Mouse (Mus musculus): ENCODE data around the gene Col5a1.

Gene Col5a1

GRCm38 (mm10) chr2:27886148-27886551 is at the start of gene Col5a1:
Gene Col5a1, plus strand, starts transcription at chr2:27886425.
- peak; percentile 89 for DNase-seq (ENCODE audit: low spot score)

DNA sequence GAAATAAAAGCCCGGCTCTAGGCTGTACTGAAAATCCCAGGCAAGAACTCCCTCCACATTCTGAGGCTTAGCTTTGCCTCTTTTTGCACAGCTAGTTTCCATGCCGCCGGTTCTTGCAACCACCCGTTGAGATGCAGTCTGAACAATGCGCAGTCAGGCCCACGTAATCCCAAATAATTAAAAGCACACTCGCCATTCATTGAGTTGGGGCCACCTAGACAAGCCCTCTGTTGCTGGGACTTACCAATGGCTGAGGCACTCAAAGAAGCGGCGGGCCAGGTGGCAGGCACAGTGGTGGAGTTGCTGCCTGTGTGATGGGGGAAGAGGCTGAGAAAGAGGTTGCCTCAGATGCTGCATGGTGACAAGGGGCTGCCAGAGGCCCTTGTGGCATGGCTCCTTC is 48.1 kb upstream of the Col5a1 start:
- no peak for DNase-seq (ENCODE audit: low spot score)

GRCm38 (mm10) chr2:27840890-27841289 is 45.3 kb upstream of the Col5a1 start:
- DNase-seq (ENCODE audit: low spot score): no peak

GRCm38 (mm10) chr2:27842893-27843292 is 43.3 kb upstream of the Col5a1 start:
- no peak for DNase-seq (ENCODE audit: low spot score)

- no peak for DNase-seq (ENCODE audit: low spot score)
These were observed 41.3 kb upstream of the Col5a1 start for GRCm38 (mm10) chr2:27844885-27845284.

- peak; percentile 69 for DNase-seq (ENCODE audit: low spot score)
These were observed 39.2 kb upstream of the Col5a1 start for GRCm38 (mm10) chr2:27847001-27847400.

- no peak for DNase-seq (ENCODE audit: low spot score)
These were observed 38.3 kb upstream of the Col5a1 start for GRCm38 (mm10) chr2:27847851-27848435.

DNA sequence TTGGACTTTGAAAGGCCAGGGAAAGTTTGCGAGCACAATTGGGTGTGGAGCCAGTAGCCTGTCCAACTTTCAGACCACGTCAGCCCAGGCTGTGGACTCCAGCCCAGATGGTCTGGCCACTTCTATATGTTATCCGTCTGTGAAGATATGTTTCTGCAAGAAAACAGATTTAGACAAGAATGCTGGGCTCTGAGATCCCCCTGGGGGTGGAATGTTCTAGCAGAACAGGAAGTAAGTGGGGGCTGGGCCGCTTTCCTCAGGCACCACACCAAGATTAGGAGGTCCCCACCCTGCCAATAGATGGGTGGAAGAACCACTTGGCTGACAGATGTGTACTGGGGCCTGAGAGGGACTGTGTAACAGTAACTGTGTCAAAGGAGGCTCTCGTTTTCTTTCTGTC is 37.8 kb upstream of the Col5a1 start:
- DNase-seq (ENCODE audit: low spot score): peak; percentile 57

- peak; percentile 55 for DNase-seq (ENCODE audit: low spot score)
These were observed 27.8 kb upstream of the Col5a1 start for GRCm38 (mm10) chr2:27858348-27858903.

DNA sequence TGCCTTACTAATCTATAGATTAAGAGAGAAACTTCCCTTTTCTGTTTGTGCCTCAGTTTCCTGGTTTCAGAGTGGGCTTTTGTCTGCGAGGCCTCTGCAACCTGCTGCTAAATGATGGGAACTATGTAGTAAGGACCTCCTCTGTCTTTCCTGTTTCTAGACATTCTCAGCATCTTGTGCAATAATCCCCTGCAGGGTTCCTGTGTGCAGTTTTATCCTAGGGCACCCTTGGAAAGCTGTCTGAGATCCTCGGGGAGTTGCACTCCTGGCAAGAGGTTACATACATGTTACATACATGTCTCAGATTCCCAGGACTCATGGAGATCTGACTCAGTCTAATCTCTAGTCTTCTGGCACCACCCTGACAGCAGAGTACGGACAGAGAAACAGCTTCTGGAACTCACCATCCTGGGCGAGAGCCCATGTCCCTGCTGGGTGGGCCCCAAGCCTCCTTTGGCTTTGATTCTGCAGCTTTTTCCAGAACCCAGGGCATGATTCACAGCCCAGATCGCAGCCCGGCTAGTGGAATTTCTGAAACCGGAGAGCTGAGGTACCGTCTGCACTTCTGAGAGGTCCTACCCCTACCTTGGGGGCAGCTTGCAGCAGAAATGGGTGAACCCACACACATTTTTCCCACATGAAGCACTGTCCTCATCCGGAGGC is 24.5 kb upstream of the Col5a1 start:
- DNase-seq (ENCODE audit: low spot score): no peak

DNA sequence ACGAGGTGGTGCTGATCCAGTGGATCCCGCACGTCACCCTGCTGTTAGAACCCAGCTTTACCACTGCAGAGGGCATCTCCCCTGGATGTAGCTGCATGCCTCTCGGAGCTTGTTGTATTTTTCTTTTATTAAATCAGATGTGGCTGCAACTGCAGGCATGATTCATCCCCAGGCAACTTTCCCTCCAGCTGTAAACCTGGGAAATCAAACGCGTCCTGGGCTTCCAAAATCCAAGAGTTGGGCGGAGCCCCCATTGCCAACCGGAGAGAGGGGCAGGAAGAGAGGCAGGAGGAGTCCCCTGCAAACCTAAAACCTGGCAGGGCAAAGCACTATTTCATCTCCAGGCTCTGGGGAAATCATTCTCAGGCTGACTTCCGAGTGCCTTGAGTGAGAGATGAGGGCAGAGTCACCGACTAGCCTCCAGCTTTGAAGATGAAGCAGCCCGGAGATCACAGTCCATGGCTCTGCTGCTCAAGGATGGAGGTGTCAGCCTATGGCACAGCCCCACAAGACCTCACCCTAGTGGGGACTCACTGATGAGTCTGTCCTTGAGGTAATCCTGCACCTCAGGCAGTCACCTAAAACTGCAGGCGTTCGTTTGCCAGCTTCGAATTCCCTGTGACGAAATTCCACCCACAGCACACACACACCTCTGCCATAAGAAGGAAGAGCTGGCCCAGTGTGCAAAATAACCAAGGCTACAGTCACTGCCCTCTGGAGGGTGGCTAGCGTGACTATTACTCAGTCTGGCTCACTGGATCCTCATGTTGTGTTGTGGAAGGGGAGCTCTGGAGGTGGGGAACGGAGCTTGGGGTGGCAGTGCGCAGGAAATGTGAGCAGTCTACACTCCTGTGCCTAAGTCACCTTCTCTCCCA is 21.5 kb upstream of the Col5a1 start:
- no peak for DNase-seq (ENCODE audit: low spot score)

DNA sequence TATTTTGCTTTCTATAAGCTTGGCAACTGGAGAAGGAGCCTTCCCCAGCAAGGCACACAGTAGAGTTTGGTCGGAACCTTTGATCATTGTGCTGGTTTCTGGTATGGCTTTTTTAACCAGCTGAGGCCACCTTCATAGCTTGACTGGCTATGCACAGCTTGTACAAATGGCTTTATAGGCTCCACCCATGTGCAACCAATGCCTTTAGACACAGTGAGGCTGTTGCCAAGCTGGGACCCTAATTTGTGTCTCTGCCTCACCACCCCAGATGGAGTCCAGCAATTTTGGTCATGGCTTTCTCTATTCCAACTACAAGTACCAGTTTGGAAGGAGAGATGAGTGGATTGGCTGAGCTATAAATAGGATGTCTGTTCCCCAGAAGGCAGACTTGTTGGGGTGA is 15.6 kb upstream of the Col5a1 start:
- DNase-seq (ENCODE audit: low spot score): no peak

GRCm38 (mm10) chr2:27871056-27871455 is 15.2 kb upstream of the Col5a1 start:
- no peak for DNase-seq (ENCODE audit: low spot score)

DNA sequence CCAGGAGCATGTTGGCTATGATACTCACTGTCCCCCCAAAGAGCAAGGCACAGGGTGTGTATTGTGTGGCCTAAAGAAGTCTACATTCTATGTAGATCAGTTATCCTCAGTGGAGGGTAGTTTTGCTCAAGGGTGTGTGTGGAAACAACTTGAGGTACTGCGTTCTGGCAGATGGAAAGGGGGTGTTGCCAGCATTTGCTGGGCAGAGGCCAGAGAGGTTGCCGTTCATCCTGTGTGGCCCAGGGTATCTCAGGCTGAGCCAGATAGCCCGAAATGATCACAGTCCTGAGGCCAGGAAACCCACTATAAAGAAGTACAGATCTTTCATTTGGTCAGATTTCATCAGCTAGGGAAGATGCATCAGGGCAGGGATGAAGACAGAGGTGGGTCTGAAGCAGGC is 13.9 kb upstream of the Col5a1 start:
- no peak for DNase-seq (ENCODE audit: low spot score)

- no peak for DNase-seq (ENCODE audit: low spot score)
These were observed 13.2 kb upstream of the Col5a1 start for GRCm38 (mm10) chr2:27873030-27873429.

DNA sequence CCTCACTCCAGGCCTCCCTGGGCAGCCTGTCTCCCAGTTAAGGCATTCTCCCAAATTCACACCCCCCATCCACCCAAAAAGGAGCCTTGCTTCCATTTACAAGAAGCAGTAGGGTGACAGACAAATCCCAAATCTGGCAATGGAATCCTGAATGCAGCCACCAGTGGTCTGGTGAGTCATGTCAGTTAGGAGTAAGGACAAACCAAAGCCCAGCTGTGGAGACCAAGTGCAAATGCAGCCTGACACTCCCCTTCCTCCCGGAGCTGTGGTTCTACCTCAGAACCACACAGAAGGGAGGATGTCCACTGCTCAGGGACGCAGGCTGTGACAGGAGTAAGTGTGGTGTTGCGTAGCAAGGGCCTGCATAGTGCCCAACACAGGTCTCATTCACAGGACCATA is 11.6 kb upstream of the Col5a1 start:
- no peak for DNase-seq (ENCODE audit: low spot score)

GRCm38 (mm10) chr2:27875231-27875630 is 11.0 kb upstream of the Col5a1 start:
- no peak for DNase-seq (ENCODE audit: low spot score)

GRCm38 (mm10) chr2:27875786-27876185 is 10.4 kb upstream of the Col5a1 start:
- no peak for DNase-seq (ENCODE audit: low spot score)

GRCm38 (mm10) chr2:27876724-27877504 is 9.3 kb upstream of the Col5a1 start:
- no peak for DNase-seq (ENCODE audit: low spot score)

GRCm38 (mm10) chr2:27878066-27878465 is 8.2 kb upstream of the Col5a1 start:
- DNase-seq (ENCODE audit: low spot score): no peak

GRCm38 (mm10) chr2:27883276-27883675 is 2.9 kb upstream of the Col5a1 start:
- no peak for DNase-seq (ENCODE audit: low spot score)

Measured in testis, postnatal 10 days (tissue).